Mouse (Mus musculus) layer of hippocampus, adult 9-11 months (tissue): ENCODE data around the gene Clcf1.

Source experiments
- DNase-seq: peaks from one replicate; pipeline ENCODE4 v3.0.0; 2022

Gene Clcf1

DNA sequence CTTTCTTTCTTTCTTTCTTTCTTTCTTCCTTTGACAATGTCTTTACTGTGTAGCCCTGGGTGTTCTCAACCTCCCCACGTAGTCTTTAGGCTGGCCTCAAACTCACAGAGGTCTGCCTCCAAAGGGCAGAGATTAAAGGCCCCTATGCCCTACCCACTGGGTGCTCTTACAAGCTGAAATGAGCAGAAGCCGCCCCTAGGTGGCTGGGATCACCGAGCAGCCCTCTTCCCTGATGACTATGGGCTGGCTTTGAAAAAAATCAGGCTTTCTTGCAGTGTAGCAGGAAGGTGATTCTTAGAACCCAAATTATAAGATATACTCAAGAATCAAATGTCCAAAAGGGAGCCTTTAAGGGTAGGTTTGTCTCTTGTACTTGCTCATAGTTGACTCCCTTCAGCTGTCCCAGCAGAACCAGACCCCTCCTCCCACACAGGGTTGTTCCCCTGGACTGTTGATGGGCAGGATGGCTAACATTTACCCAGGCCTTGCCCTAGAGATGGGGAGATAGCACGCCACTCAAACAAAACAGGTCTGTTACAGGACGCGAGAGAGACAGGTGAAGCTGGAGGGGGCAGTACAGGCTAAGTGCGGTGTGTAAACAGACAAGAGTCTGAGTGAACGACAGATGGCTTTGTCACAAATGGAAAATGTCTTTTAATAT is 47.1 kb downstream of the Clcf1 start:
- no peak for DNase-seq

DNA sequence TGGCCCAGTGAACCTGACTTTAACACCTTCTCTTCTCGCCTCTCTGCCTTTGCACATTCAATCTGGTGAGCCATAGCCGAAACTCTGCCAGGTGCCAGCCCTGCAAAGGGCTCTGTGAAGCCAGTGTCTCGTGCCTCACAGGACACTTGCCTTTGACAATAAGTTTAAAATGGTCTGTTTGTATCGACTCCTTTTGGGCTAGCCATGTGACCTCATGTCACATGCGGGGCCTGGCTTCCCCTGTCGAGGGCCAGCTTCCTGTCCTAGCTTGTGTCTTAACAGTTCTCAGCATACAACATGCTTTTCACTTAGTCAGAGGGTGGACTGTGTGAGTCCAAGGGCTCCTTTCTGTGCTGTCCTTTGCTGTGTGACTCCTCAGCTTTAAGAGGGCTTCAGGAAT is 48.7 kb downstream of the Clcf1 start:
- DNase-seq, result no peak

DNA sequence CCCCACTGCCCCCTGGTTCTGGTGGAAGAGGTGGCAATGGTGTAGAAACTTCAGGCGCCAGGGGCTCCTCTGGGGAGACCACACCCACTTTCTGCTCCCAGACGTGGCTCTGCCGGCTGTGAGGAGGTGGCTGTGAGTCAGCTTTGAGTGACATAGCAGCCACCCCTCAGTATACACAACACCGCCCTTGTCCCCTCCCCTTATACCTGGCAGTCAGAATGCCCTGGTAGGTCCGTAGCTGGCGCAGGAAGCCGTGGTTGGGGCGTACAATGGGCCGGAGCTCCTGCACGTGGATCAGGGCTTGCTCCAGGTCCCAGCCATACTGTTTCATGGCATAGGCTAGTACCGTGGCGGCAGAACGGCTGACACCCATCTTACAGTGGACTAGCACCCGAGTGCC is 49.7 kb downstream of the Clcf1 start:
- DNase-seq, result no peak

DNA sequence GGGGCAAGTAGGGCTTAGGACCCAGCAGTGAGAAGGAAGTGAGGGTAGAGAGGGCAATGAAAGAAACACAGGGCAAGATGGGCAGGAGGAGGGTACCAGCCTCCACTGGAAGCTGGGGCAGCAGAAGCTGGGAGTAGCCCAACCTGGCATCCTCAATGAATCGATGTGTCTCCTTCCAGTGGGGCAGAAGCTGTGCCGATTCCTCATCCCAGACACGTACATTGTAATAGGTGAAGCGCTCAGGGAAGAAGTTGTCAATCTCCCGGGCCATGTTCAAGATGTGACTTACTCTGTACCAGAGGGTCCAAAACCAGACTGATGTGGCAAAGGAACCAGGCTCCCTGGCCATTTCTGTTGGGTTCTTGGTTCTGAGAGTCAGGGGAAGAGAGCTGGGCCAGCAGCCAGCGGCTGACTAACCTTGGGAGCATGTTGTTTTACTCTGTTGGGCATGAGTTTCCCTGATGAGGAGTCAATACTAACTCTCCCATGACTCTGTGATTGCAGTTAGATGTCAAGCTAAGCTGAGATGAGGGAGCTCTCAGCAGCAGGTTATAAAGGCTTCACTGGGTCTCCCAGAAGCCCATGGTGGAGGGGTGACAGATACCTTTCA is 50.2 kb downstream of the Clcf1 start:
- no peak for DNase-seq

DNA sequence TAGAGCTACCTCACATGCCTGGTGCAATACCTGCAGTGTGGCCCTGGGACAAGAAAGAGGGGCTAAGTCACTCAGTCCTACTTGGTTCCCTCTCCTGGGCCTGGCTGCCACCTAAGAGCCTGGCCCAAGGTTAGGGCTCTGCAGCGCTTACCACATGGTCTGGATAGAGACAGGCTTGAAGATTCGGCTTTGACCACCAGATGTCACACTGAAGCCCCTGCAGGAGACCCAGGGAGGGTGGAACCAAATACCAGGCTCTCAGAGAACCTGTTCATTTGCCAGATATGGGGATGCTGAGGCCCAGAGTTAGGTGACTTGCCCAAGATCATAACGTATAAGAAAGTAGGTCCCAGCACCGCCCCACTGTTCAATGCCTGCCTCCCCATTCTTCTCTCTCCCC is 51.9 kb downstream of the Clcf1 start:
- DNase-seq, result no peak

DNA sequence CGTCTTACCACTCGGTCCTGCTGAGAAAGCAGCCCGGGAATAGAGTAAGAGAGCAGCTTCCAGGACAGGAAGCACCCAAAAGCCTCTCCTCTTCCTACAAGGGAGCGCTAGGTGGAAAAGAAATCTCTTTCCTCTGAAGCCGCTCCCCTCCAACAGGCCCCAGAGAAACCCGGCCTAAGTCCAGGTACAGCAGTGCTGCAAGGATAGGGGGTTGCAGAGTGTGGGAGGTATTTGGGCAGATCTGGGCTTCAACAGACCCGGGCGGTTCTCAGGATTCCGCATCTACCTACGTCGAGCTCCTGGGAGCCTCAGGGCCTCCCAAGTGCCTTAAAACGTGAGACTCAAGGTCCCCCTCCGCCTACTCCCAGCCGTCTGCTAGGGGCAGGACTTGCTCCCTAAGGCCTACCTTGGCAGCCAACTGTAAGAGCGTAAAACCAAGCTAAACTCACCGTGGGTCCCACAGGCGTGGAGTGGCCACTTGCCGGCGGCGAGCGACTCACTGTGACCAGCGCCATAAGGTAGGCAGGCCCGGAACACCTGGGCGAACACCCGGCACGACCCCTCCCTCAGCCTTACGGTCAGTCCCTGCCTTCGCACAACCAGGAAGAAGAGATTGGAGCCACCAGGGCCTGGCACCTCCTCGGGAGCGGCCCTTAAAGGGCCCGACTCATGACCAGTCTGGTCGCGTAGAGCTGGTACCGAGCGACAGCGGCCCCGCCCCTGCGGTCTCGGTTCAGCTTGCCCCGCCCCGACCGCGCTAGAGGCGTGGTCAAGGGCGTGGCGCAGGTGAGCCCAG is 54.7 kb downstream of the Clcf1 start, which contains the start of gene Ssh3:
Ssh3 (minus strand) TSS at position 615 of the 796 bp plus-strand sequence.
- DNase-seq, result peak; percentile 82

DNA sequence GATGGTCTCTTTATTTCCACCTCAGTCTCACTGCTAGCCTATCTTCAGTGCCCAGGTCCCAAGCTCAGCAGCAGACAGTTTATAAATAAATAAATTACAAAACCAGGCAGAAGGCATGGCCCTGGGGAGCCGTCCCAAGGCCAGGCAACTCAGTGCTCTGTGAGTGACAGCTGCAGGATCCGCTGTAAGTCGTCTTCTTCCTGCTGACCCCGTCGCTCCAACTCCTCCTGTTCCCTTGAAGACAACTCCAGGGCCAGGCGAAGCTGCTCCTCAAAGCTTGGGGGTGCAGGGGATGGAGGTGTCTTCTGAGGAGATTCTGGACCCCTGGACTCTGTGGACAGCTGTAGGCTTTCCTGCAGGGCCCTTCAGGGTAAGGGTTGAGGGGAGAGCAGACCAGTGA is 56.1 kb downstream of the Clcf1 start:
- DNase-seq, result no peak

DNA sequence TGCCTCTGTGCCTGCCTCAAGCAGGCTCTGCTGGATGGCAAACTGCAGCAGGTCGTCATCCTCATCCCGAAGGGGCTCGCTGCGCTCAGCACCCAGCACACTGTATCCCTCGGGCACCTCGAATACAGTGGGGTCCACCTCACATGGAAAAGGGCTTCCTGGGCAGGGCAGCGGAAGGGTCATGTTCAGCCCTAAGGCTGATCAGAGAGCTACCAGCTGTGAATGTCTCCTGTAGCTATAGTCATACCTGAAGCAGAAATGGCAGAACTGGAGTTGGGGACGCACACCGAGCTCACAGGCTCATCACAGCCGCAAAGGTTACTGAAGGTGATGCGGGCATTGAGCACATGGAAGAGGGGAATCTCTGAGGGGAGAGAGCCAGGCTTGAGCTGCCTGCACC is 56.9 kb downstream of the Clcf1 start:
- DNase-seq, result no peak
